Mouse (Mus musculus): ENCODE measurements at regions not wholly inside any gene's neighbourhood (a gene's known extent, or its start where the extent isn't known, plus 50 kb on each side); places are given as distances from the start of the nearest gene placed in this dataset.

DNA sequence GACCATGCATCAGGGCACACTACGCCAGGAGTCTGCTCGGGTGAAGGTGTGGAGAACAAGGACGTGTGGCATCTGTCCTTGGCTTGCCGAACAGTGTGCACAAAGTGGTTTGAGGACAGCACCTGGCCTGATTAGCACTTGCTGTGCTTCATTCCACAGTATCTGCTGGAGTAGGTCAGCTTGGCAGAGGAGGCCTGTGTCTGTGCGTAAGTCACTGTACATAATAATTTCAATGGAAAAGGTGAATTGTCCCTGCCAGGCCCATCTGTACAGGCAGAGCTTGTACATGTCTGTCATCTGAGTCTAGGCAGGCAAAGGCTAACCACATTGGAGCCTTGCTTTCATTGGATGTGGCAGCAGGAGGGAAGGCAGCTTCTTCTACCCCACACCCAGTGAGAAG, 979.5 kb upstream of the Car8 start:
- no peak for ATAC-seq (replicated peaks; ENCODE audit: insufficient number of reproducible peaks, low FRiP score, low TSS enrichment, poor library complexity, severe bottlenecking)

DNA sequence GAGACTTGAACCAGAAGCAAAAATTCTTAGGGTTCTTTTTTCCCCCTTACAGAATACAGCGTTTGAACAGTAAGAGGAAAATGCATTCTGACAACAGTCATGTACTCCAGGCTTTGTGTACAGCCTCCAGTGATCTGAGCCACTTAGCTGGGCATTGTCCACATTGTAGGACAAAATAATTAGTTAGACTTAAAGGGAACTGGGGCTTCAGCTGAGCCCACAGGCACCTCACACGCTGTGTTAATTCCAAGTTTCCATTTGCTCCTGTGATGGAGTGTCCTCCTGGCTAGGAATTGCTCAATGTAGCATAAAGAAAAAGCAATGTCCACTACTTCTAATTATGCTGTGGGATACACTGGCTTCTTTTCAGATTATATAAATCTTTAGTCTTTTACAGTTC, 969.8 kb upstream of the Car8 start:
- ATAC-seq (replicated peaks; ENCODE audit: insufficient number of reproducible peaks, low FRiP score, low TSS enrichment, poor library complexity, severe bottlenecking): no peak

DNA sequence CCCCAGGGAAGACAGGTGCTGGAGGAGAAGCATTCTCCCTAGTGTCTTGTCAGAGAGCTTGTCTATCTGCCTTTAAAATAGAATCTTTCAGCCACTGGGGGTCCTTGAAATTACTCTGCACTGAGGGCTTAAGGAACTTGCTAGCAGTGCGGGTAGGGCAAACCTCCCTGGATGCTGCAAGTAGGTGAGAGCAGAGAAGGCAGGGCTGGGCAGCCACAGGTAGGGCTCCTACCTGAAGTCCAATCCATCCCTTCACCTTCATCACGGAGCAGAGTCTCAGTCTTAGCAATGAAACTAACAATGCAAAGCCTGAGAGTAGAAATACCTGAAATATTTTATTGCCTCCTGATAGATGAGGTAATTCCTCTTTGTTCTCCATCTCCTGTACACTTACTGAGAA, 961.2 kb upstream of the Car8 start:
- no peak for ATAC-seq (replicated peaks; ENCODE audit: insufficient number of reproducible peaks, low FRiP score, low TSS enrichment, poor library complexity, severe bottlenecking)

DNA sequence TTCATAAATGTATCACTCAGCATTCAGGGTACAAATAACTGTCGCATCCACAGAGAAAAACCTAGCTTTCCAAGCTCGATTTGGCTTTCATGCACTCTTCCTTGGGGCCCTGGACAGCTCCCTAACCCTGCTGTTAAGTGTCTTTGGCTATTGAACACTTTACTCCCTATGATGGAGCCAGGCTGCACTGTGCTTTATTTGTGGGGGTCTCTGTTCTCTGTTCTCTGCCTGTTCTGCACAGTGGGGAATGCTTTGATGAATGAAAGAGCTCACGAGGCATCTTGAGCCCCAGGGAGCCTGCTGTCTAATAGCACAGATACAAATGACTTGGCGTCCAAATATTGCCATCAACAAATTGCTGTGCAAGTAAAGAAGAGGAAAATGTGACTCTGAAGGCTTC, 957.6 kb upstream of the Car8 start:
- no peak for ATAC-seq (replicated peaks; ENCODE audit: insufficient number of reproducible peaks, low FRiP score, low TSS enrichment, poor library complexity, severe bottlenecking)

DNA sequence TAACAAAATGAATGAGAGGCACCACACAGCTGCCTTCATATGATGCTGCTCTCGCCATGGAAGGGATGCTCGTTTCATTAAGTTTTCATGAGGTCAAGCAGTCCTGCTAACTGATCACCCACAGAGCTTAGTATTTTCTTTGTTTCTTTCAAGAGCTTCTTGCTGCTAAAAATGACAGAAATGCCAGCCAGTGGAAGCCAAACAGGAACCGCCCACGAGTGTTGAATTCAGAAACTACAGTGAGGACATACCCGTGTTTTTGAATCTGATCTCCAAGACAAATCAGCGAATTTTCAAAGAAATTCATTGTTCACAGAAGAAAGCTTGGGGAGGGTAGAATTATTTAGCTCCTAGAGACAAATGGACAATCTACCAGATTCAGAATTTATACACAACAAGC, 954.3 kb upstream of the Car8 start:
- no peak for ATAC-seq (replicated peaks; ENCODE audit: insufficient number of reproducible peaks, low FRiP score, low TSS enrichment, poor library complexity, severe bottlenecking)

DNA sequence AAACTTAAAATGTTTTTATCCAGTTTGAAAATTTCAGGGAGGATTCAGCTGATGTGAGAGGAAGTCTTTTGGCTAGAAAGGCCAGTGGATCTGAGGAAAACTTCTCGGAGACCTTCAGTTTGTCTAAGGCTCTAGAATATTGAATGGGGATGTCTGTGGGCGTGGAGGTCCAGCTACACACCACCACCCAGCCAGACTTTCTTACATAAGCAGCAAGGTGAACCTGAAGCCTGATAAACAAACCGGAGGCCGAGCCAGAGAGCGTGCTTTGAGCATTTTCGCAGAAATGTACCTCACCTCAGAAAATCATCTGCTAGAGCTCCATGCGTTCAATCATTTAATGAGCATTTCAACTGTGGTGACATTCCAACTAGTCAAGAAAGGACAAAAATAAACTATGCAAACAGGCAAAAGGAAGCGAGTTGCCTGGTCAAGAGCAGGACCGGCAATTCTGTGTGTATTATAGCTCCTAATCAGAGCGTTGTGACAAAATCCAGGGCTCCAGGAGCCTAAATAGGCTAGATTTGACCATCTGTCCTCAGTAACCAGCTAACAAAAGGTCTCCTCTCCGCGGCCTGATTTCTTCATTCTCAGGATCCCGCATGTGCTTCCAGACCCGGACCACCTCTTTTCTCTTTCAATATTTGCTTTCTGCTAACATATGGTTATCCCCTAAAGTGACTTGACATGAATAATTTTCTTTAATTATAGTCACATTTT, 946.5 kb upstream of the Car8 start:
- no peak for ATAC-seq (replicated peaks; ENCODE audit: insufficient number of reproducible peaks, low FRiP score, low TSS enrichment, poor library complexity, severe bottlenecking)

DNA sequence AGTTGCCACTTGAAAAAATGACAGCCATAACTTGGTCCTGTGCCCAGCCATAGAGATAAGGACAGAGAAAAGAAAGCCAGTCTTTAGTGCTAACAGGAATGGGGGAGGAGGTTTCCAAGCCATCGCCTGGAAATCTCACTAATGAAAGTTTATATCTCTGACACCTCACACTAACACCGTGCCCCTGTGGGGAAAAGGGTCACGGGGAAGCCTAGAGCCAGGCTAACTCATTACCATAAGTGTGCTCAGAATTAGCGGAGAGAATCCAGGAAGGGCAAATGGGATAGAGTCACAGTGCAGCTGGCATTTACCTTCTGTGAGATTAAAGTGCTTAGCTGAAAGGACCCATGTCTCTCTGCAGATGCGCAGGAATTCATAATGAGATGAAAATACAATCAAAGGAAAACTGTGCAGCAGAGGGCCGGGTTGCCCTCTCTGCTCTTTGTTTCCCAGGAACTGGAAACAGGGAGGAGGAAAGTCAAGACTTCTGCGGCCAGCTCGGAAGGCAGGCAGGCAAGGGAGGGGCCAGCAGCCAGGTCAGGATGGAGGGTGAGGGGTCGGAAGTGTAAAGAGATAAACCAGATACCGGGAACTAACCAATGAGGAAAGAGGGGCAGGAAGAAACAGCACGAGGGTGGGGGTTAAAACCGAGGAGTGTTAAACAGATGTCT, 945.7 kb upstream of the Car8 start:
- no peak for ATAC-seq (replicated peaks; ENCODE audit: insufficient number of reproducible peaks, low FRiP score, low TSS enrichment, poor library complexity, severe bottlenecking)

DNA sequence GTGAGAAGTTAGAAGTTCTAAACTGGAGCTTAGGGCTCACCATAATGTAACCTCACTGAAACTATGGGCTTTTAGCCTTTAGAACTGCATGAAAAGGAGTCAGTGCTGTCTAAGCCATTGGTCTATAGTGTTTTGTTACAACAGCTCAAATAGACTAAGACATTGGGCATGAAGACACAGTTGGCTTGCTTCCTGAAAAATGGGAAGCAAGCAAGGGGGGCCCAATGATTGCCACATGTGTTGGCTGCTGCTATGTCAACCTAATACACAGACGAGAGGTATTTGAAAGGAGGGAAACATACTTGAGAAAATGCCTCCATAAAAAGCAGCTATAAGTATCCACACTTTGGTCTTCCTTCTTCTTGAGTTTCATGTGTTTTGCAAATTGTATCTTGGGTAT, 935.5 kb upstream of the Car8 start:
- ATAC-seq (replicated peaks; ENCODE audit: insufficient number of reproducible peaks, low FRiP score, low TSS enrichment, poor library complexity, severe bottlenecking): no peak

DNA sequence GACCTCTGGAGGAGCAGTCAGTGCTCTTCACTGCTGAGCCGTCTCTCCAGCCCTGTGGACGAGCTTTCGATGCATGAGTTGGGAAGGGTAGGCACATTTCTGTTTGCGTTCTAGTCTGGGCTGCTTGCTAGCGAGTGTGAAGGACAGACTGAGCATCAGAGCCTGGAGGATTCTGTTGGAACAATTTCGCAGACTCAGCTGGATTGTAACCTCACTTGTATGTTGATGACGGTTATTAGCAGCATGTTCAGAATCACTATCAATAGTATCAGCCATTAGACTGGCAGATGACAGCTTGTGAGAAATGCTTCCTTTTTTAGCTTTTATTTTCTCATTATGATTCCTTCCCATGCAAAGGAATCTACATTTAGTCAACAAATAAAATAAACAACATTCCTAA, 923.5 kb upstream of the Car8 start:
- no peak for ATAC-seq (replicated peaks; ENCODE audit: insufficient number of reproducible peaks, low FRiP score, low TSS enrichment, poor library complexity, severe bottlenecking)

DNA sequence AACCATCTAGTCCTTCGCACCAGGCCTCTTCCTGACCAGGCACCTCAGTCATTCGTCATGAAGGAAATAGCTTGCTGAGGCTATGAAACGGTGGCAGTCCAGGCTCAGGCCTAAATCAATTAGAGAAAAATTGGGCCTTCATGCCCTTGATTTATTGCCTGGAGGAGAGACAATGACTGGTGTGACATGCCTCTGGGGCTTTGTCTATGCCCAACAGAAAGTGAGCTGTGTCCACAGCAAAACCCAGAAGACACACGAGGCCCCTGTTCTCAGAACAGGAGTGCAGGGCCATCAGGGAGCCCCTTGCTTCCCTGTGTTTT, 922.9 kb upstream of the Car8 start:
- no peak for ATAC-seq (replicated peaks; ENCODE audit: insufficient number of reproducible peaks, low FRiP score, low TSS enrichment, poor library complexity, severe bottlenecking)

DNA sequence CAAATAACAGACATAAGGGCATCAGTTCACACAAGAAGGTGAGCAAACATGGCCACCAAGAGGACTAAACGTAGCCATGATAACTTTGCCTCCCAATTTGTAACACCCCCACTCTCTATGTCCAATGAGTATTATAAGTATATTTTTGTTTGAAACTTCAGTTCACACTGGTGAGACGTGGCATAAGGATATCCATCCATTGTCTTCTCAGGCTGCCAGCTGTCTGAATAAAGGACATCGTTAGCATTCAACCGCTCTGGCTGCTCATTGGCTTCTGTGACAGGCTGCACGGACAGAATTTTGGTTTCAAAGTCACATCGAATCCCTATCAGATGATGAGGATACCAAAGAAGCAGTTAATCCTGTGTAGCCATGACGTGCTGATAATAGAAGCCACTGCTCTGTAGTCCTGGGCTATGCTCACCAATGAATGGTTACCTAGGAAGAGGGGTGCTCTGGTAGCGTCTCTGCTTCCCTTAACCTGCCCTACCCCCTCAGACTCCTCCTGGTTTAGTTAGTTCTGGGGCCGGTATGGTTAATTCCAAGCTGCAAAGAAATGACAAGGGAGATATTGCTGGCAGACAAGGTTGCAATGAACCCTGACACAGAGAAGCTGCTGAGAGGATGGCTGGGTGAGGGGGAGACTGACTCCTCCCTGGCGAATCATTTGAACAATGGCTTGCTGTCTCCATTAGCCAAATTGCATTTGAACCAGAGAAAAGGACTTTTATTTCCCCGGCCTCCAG, 922.4 kb upstream of the Car8 start:
- ATAC-seq (replicated peaks; ENCODE audit: insufficient number of reproducible peaks, low FRiP score, low TSS enrichment, poor library complexity, severe bottlenecking): no peak

DNA sequence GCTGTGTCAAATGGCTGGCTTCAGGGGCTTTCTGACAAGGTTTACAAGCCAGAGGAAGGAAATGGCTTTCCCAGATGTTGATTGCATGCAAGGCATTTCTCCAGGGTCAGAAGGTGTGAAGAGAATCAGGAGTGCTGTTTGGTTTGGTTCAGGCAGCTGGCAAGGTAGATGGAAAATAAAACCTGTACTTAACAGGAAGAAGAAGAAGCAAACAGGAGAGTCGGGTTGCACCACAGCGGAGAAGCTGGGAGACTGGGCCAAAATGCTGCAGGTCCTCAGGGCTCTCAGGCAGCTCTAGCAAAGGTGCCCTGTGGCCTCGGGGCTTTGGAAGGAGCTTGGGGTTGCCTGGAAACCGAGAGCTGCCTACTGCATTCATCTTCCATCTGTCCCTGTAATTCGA, 908.9 kb upstream of the Car8 start:
- ATAC-seq (replicated peaks; ENCODE audit: insufficient number of reproducible peaks, low FRiP score, low TSS enrichment, poor library complexity, severe bottlenecking): no peak

DNA sequence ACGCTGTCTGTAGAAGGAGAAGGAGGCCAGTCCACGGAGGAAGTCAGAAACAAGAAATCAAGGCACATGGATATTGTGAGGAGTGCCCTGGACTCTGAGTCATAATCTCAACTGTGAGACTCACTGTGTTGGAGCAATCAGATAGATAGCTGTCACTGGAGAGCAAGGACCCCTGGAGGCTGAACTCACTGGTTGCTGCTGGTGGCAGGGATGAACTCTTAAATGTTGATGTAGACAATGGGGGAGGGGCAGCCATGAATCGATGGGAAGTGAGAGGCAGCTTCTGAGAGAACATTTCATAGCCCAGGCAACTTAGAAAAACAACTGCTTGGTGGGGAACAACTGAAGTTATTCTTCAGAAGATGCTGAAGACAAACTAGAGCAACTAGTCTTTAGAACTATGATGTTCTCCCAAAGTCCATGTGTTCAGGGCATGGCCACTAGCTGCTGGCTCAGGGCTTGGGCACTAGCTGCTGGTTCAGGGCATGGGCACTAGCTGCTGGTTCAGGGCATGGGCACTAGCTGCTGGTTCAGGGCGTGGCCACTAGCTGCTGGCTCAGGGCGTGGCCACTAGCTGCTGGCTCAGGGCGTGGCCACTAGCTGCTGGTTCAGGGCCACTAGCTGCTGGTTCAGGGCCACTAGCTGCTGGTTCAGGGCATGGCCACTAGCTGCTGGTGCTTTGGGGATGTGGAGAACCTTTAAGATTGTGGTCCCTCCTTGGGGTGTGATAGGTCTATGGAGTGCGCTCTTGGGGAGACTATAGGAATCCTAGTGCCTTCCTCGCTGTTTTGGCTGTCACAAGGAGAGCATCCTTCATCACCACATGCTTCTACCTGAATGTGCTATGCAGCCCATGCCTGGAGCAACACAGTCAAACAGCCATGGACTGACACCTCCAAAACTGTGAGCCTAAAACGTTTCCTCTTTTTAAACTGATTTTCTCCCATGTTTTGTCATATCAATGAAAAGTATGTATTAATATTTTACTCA, 905.7 kb upstream of the Car8 start:
- ATAC-seq (replicated peaks; ENCODE audit: insufficient number of reproducible peaks, low FRiP score, low TSS enrichment, poor library complexity, severe bottlenecking): no peak; the same call in 1 of the 2 replicates

DNA sequence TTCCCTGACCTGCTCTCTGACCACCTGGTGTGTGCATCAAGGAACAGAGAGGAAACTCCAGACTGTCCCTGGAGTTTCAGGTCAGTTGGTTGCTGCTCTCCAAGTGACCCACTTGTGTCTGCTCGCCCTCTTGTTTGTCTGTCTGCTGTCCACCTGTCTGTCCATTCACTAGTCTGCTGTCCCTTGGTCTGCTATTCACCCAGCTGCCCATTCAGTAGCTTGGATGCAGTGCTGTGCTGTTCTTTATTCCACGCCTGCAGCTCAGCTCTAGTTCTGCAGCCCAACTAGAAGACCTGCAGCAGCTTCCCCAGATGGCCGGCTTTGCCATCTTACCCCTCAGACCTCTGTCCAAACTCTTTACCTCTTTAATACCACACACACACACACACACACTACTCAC, 904.2 kb upstream of the Car8 start:
- ATAC-seq (replicated peaks; ENCODE audit: insufficient number of reproducible peaks, low FRiP score, low TSS enrichment, poor library complexity, severe bottlenecking): no peak

DNA sequence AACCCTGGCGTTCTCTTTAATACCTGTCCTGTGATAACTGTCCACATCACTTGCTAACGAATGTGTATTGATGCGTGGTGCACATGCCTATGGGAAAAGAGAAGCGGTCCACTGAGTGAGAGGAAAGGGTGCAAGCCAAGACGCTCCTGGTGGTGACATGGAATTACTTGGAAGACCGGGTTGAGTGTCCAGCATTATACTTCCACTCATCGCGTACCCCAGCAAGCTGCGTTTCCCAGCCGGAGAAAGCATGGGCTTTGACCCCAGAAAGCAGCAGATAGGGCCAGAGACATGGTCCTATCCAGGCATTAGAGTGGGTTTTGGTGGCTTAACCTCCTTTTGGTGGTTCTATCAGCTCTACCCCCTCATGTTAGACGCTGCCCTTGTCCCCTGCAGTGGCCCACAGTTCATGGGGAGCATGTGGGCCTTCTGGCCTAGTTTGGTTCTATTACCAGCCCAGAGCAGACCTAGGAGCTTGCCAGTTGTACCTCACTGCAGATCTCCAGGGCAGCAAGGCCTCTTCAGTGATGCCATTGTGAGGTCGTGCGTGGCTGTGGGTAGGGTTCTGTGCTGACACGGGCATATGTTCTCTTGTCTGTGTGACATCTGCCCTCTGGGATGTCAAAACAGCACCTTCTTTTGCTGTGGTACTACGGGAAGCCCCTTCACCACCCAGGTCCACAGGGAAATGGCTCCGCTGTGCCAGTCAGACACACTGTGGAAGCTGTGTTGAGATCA, 903.3 kb upstream of the Car8 start:
- ATAC-seq (replicated peaks; ENCODE audit: insufficient number of reproducible peaks, low FRiP score, low TSS enrichment, poor library complexity, severe bottlenecking): no peak

DNA sequence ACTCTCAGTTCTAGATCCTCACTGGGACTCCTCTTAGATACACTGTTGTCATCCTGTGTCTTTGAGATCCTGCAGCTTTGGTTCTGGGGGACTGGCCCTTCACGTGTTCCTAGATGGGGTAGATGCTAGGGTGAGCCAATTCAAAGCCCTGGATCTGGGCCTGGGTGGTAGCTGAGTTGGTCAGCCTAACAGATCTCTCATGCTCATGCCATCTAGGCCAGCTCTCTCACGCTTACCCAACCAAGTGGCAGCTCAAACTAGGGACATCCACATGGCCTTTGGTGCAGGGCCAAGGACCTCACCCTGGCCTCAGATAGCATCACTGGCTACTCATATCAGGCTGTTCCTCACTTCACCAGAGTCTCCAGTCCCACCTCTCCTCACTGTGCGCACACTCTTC, 901.9 kb upstream of the Car8 start:
- no peak for ATAC-seq (replicated peaks; ENCODE audit: insufficient number of reproducible peaks, low FRiP score, low TSS enrichment, poor library complexity, severe bottlenecking)

DNA sequence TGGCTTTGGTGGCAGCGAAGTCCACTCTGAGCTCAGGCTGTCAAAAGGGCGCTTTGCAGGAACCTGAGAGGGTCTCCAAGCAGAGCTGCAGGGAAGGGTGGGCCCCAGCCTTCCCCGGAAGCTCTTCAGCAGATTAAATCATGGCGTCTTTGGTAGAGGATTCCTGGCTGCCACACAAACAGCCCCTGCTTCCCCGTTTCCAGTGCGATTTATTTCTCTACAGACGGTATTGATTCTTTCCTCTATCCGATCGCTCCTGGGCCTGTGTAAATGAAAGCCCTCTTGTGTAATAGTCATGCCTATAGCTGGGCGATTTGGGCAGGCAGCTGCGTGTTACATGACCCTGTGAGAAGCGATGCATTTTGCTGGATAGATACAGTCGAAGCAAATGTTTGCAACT, 897.8 kb upstream of the Car8 start:
- no peak for ATAC-seq (replicated peaks; ENCODE audit: insufficient number of reproducible peaks, low FRiP score, low TSS enrichment, poor library complexity, severe bottlenecking)

DNA sequence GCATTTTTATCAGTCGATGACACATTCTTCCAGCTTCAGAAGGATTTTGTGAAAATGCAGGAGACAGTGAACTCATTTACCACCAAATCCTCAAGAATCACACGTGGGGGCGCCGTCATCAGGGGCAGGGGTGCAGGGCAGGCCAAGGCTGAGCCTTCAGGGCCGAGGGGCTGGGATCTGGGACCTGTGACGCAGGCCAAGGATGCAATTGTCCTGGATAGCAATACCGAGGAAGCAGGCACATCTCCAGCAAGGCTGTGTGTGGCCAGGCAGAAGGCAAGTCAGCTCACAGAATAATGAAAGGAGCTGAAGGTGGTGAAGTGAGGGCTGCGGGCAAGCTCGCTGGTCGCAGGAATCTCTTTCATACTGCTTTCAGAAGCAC, 897.3 kb upstream of the Car8 start:
- no peak for ATAC-seq (replicated peaks; ENCODE audit: insufficient number of reproducible peaks, low FRiP score, low TSS enrichment, poor library complexity, severe bottlenecking)

Data from monocyte, adult 5-6 weeks (primary cell).